Mouse (Mus musculus) liver, embryonic 11.5 days (tissue): ENCODE results near the gene Fn1. TPM values are rescaled to one million over a fixed set of nuclear protein-coding genes. Genes with fewer than 3 reads are reported as not detected.

Source experiments
- ATAC-seq: fragments of 200-750 bp; cut with Nextera tagmentation; replicated peaks from 2 replicates; pipeline ENCODE4 v1.8.0; 2017; ENCODE audit warnings: moderate number of reproducible peaks, mild to moderate bottlenecking, moderate TSS enrichment, moderate library complexity; ENCODE audit not compliant: low FRiP score
- DNase-seq: peaks from one replicate; pipeline ENCODE4 v3.0.0-alpha.2; 2017; ENCODE audit warnings: low spot score
- H3K27ac ChIP-seq: fragments of 300-500 bp; sonication (generic); 2 replicates; pipeline ENCODE4 v1.5.1; 2014; ENCODE audit warnings: mild to moderate bottlenecking, low read depth, low read length, control low read depth
- H3K27me3 ChIP-seq: fragments of 300-500 bp; sonication (generic); replicated peaks from 2 replicates; pipeline ENCODE4 v1.6.1; 2014; ENCODE audit warnings: low read length, mixed read lengths; ENCODE audit not compliant: control insufficient read depth, insufficient read depth
- H3K36me3 ChIP-seq: fragments of 300-500 bp; sonication (generic); 2 replicates; pipeline ENCODE4 v1.6.1; 2014; ENCODE audit warnings: mild to moderate bottlenecking, low read length, moderate library complexity, mixed read lengths; ENCODE audit not compliant: control insufficient read depth, insufficient read depth
- H3K4me1 ChIP-seq: fragments of 300-500 bp; sonication (generic); replicated peaks from 2 replicates; pipeline ENCODE4 v1.6.1; 2014; ENCODE audit warnings: low read length, mixed read lengths; ENCODE audit not compliant: control insufficient read depth, insufficient read depth
- H3K4me2 ChIP-seq: fragments of 300-500 bp; sonication (generic); 2 replicates; pipeline ENCODE4 v1.6.1; 2014; ENCODE audit warnings: mild to moderate bottlenecking, control low read depth, moderate library complexity
- H3K4me3 ChIP-seq: fragments of 300-500 bp; sonication (generic); 2 replicates; pipeline ENCODE4 v1.5.1; 2014; ENCODE audit warnings: low read depth, low read length, control low read depth
- H3K9ac ChIP-seq: fragments of 300-500 bp; sonication (generic); 2 replicates; pipeline ENCODE4 v1.6.1; 2014; ENCODE audit warnings: low read depth, low read length, control low read depth
- H3K9me3 ChIP-seq: fragments of 300-500 bp; sonication (generic); 2 replicates; pipeline ENCODE4 v1.6.1; 2016; ENCODE audit warnings: low read length, inconsistent platforms, mixed read lengths; ENCODE audit not compliant: control insufficient read depth
- WGBS: fragments of 180-500 bp; shearing (Covaris S2); extraction: QIAGEN DNeasy Blood & Tissue Kit; methylation state at CpG from one replicate; pipeline ENCODE4 v1.1.7; 2014; 5-methylcytosine and 5-hydroxymethylcytosine counted together
- polyA plus RNA-seq: library from polyadenylated mRNA; unstranded; fragments of >200 nt; fragmentation: Nextera tagmentation; extraction: Ambion mirVana; gene quantifications from 2 replicates; pipeline ENCODE4 v1.2.1, GENCODE M21; 2014

Gene Fn1
- polyA plus RNA-seq, 1 experiment from 2014 or later = 175 TPM

DNA sequence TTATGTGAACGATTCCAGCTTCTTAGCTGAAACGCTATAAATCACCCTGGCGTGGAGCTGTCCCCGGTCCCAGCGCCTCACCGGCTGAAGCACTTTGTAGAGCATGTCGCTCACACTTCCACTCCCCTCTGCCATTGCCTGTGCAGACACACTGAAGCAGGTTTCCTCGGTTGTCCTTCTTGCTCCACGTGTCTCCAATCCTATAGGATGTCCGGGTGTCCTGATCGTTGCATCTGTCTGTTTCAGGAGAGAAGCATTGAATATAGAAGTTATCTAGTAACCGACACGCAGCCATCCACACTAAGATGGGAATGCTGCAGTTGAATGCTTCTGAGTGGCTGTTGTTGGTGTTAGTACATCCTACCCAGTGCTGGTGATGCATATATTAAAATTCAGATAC is 7.5 kb downstream of the Fn1 start:
- DNase-seq (no peak), ATAC-seq (no peak)
- H3K4me1 ChIP-seq = no peaks in the 10 kb centered on the region
- H3K27me3 ChIP-seq = no peaks in the 10 kb centered on the region
- H3K9me3 ChIP-seq = no peaks in the 10 kb centered on the region
- 90% methylated on average over 13 of the region's 13 CpGs for WGBS
- H3K9ac ChIP-seq = no peak overlapping the region
- peaks cover 35% of the 10 kb centered on the region for H3K36me3 ChIP-seq
- no peak overlapping the region for H3K27ac ChIP-seq
- no peak overlapping the region for H3K4me3 ChIP-seq
- H3K4me2 ChIP-seq = no peak overlapping the region

DNA sequence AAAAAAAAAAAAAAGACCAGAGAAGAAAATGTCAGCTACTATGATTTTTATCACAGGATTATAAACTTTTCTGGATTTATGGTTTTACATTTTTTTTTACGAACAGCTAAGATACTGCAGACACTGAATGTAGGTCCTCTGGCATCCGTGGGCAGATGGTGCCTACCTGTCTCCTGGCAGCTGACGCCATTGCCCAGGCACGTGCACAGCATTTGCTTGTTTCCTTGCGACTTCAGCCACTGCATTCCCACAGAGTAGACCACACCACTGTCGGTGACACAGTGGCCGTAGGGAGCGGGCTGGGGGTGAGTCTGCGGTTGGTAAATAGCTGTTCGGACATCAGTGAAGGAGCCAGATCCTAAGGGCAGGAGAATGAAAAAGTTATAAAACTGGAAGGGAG is 10.2 kb downstream of the Fn1 start:
- DNase-seq = no peak
- Histone ChIP-seq H3K9me3 (no peaks in the 10 kb centered on the region), H3K27me3 (no peaks in the 10 kb centered on the region), H3K4me3 (no peak overlapping the region), H3K4me1 (no peaks in the 10 kb centered on the region), H3K36me3 (peaks cover 42% of the 10 kb centered on the region), H3K9ac (no peak overlapping the region), H3K4me2 (no peak overlapping the region), H3K27ac (no peak overlapping the region)
- no peak for ATAC-seq
- WGBS = 95% methylated on average over 10 of the region's 10 CpGs

DNA sequence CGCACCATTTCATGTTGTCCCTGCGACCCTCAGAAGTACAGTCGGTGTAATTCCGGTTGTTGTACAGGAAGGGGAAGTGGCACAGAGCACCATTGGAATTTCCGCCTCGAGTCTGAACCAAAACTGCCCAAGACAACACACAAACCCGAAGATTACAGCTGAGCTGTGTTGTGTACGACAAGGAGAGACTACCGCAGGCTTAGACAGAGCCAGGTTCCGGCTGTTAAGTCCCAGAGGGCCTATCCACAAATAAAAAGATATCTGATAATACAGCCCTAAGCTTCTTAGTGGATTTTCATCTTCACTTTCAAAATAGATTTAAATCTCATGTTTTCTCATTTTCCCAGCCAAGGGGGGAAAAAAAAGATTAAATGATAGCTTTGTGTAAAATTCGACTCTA is 11.8 kb downstream of the Fn1 start:
- H3K9ac ChIP-seq = no peak overlapping the region
- no peaks in the 10 kb centered on the region for H3K9me3 ChIP-seq
- H3K4me2 ChIP-seq = no peak overlapping the region
- H3K27me3 ChIP-seq = no peaks in the 10 kb centered on the region
- no peak for DNase-seq
- no peaks in the 10 kb centered on the region for H3K4me1 ChIP-seq
- peaks cover 51% of the 10 kb centered on the region for H3K36me3 ChIP-seq
- 88% methylated on average over 11 of the region's 11 CpGs for WGBS
- no peak overlapping the region for H3K4me3 ChIP-seq
- ATAC-seq = no peak
- no peak overlapping the region for H3K27ac ChIP-seq

DNA sequence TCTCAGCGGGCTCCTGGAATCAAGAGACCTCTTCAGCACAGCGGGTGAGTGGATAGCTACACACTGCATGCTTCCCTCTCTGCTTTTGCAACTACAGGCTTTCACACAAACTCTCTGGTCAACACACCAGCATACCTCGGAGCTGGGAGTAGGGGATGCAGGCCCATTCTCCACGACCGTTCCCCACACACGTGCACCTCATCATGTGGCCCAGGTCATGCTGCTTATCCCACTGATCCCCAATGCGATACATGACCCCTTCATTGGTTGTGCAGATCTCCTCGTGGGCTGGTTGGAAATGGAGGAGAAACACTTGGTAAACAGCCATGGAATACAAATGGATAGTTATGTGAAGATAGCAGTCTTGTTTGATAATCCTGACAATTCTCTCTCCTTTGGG is 12.8 kb downstream of the Fn1 start:
- H3K4me1 ChIP-seq = no peaks in the 10 kb centered on the region
- no peak overlapping the region for H3K27ac ChIP-seq
- H3K9me3 ChIP-seq = no peaks in the 10 kb centered on the region
- 95% methylated on average over 8 of the region's 8 CpGs for WGBS
- peaks cover 48% of the 10 kb centered on the region for H3K36me3 ChIP-seq
- no peak overlapping the region for H3K9ac ChIP-seq
- H3K4me3 ChIP-seq = no peak overlapping the region
- DNase-seq (no peak), ATAC-seq (no peak)
- no peaks in the 10 kb centered on the region for H3K27me3 ChIP-seq
- no peak overlapping the region for H3K4me2 ChIP-seq

DNA sequence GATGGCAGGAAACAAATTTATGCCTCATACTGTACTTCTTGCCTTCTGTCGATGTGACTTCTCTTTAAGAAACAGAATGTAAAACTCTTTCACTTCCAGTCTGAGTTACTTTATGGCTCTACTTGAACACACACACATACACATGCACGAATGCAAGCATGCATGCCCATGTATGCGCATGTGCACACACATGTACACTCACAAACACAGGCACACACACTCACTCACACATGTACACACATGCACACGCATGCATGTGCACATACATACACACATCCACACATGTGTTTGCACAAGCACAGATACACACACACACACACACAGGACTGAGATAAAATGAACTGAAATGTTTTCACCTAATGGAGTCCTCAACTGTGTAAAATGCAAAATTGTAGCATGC is 16.3 kb downstream of the Fn1 start:
- ATAC-seq = no peak
- H3K27me3 ChIP-seq = no peaks in the 10 kb centered on the region
- no peaks in the 10 kb centered on the region for H3K4me1 ChIP-seq
- no peak overlapping the region for H3K9ac ChIP-seq
- H3K27ac ChIP-seq = no peak overlapping the region
- WGBS = 90% methylated on average over 4 of the region's 4 CpGs
- H3K36me3 ChIP-seq = peaks cover 35% of the 10 kb centered on the region
- no peaks in the 10 kb centered on the region for H3K9me3 ChIP-seq
- DNase-seq = no peak
- H3K4me3 ChIP-seq = no peak overlapping the region
- H3K4me2 ChIP-seq = no peak overlapping the region

DNA sequence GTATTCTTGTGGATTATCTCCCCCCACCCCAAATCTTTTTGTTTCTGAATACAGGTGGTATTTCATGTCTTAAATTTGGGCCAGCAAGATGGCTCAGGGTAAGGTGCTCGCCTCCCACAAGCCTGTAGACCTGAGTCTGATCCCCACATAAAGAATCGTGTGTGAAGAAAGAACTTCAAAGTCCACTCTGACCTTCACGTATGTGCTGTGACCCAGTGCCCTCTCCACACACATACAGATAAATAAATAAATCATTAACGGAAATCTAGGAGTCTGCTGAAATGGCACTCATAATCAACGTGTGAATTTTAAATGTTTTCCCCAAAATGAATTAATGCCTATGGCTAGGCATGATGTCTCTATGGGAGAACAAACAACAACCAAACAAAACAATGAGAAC is 16.9 kb downstream of the Fn1 start:
- WGBS = 85% methylated on average over 5 of the region's 5 CpGs
- Histone ChIP-seq H3K4me3 (no peak overlapping the region), H3K36me3 (peaks cover 32% of the 10 kb centered on the region)

DNA sequence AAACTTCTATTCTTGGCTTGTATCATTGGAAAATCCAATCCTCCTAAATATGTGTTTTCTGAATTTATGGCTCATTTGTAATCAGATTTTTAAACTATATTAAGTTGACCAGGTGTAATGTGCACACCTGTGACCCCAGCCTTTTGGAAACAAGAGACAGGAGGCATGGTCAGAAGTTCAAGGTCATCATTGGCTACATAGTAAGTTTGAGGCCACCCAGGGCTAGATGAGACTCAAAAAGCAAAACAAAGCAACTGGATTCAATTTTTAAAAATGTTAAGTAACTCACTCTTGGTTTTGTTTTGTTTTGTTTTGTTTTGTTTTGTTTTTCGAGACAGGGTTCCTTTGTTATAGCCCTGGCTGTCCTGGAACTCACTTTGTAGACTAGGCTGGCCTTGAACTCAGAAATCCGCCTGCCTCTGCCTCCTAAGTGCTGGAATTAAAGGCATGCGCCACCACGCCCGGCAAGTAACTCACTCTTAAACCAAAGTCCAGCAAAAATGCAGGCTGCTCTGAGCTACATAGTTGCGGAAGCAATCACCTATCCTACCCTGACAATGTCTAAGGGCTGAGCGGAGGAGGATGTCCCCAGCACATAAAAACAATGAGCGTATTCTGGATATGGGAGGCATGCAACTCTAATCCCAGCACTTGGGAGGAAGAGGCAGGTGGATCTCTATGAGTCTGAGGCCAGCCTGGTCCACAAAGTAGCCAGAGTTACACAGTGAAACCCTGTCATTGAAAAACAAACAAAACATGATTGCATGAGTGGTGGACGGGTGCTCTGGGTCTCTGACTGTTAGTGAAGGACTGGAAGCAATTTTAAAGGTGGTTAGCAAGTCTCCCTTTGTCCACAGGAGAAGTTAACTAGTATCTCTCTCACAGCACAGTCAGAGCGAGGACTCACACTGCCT is 17.6 kb downstream of the Fn1 start:
- Histone ChIP-seq H3K9me3 (no peaks in the 10 kb centered on the region), H3K4me3 (no peak overlapping the region), H3K27me3 (no peaks in the 10 kb centered on the region), H3K9ac (no peak overlapping the region), H3K27ac (no peak overlapping the region), H3K4me1 (no peaks in the 10 kb centered on the region), H3K4me2 (no peak overlapping the region), H3K36me3 (peaks cover 28% of the 10 kb centered on the region)
- WGBS = 88% methylated on average over 10 of the region's 10 CpGs
- DNase-seq (no peak), ATAC-seq (no peak)

More for the DNA sequence above, 16.9 kb downstream of the Fn1 start:
- DNase-seq (no peak), ATAC-seq (no peak)
- H3K9ac ChIP-seq = no peak overlapping the region
- no peaks in the 10 kb centered on the region for H3K9me3 ChIP-seq
- H3K4me2 ChIP-seq = no peak overlapping the region
- no peaks in the 10 kb centered on the region for H3K4me1 ChIP-seq
- no peak overlapping the region for H3K27ac ChIP-seq
- no peaks in the 10 kb centered on the region for H3K27me3 ChIP-seq

DNA sequence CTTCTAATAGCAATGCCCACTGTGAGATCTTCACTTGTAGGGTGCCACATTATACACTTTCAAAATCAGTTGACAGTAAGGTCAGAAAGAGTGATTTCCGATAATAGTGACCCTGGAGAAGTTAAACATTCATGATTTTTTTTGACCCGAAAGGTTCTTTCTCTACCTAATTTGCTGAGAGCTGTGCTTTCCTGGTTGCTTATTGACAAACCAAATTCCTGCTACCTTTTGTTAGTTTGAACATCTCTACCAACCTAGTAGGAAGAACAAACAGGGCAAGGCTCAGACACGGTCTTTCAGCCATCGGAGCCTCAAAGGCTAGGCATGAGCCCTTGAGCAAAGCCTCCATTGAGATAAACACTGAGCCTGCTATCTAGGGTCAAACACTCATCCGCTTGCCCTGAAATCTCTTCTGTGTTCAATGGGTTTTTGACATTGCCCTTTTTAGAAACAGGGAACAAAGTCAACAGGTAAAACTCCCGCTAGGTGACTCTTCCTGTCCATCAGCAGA is 18.5 kb downstream of the Fn1 start:
- no peaks in the 10 kb centered on the region for H3K27me3 ChIP-seq
- H3K27ac ChIP-seq = no peak overlapping the region
- H3K4me3 ChIP-seq = no peak overlapping the region
- H3K9ac ChIP-seq = no peak overlapping the region
- WGBS = 65% methylated on average over 6 of the region's 6 CpGs
- ATAC-seq (peak; percentile 49), DNase-seq (no peak)
- no peaks in the 10 kb centered on the region for H3K4me1 ChIP-seq
- no peak overlapping the region for H3K4me2 ChIP-seq
- H3K36me3 ChIP-seq = peaks cover 26% of the 10 kb centered on the region
- H3K9me3 ChIP-seq = no peaks in the 10 kb centered on the region

DNA sequence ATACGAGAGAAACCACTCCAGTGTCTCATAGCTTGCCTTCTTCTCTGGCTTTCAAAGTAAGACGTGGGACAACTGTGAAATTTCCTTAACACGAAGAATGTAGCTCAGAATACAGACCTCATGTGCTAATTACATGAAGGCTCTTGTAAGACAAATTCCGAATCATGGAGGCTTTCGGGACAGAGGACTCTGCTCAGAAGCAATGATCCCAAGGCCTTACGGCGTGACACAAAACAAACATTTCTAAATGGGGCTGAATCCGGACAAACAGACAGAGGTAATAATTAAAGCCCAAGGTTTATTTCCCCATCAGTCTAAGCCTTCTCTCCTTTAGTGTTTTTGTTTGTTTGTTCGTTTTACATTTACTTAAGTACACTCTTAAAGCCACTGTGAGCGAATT is 20.6 kb downstream of the Fn1 start:
- peaks cover 32% of the 10 kb centered on the region for H3K36me3 ChIP-seq
- no peaks in the 10 kb centered on the region for H3K27me3 ChIP-seq
- H3K9me3 ChIP-seq = no peaks in the 10 kb centered on the region
- no peak overlapping the region for H3K4me2 ChIP-seq
- no peaks in the 10 kb centered on the region for H3K4me1 ChIP-seq
- ATAC-seq (no peak), DNase-seq (no peak)
- H3K9ac ChIP-seq = no peak overlapping the region
- WGBS = 80% methylated on average over 10 of the region's 10 CpGs
- H3K4me3 ChIP-seq = no peak overlapping the region
- H3K27ac ChIP-seq = no peak overlapping the region
